Mouse (Mus musculus): ENCODE results near the gene Tgfbr3. TPM values are rescaled to one million over a fixed set of nuclear protein-coding genes. Genes with fewer than 3 reads are reported as not detected.

Gene Tgfbr3
- total RNA-seq, 2 experiments from 2014 or later = 214 to 231 TPM

DNA sequence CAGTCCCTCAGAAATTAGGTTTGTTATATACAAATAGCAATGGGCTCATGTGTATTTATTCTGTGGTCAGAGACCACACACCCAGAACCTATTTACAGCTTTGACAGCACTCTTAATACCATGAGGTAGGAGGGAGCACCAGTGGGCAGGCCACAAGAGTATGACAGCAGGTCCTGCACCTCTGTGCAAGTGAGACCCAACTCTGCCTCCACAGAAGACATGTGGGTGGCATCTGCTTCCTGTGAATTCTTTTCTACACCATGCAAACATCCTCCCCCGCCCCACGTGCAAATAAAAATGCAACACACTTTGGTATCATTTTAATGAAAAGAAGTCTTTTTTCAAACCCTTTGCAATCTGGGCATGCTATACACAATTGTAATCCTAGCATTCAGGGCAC lies 112.2 kb downstream of the Tgfbr3 start:
- no peak for DNase-seq (ENCODE audit: low spot score in 2 of 2)

DNA sequence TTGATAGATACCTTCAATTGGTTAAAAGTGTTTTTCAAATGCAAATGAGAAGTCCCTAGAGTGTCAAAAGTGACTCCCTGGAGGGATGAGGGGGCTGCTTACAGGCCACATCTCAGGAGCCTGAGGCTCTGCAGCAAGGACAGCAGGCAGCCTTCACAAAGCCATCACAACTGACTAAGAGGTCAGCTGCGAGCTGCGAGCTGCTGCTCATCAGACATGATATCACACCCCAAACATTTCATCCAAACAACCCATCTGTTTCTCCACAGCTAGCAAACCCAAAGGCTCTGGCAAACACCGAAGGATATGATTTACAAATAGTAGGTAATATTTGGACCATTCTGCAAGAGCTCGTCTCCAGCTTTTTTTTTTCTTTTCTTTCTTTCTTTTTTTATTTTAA lies 112.6 kb downstream of the Tgfbr3 start:
- DNase-seq (ENCODE audit: low spot score in 2 of 2) = no peak

GRCm38 (mm10) chr5:107176196-107176595 lies 113.2 kb downstream of the Tgfbr3 start:
- no peak for DNase-seq (ENCODE audit: low spot score in 2 of 2)

DNA sequence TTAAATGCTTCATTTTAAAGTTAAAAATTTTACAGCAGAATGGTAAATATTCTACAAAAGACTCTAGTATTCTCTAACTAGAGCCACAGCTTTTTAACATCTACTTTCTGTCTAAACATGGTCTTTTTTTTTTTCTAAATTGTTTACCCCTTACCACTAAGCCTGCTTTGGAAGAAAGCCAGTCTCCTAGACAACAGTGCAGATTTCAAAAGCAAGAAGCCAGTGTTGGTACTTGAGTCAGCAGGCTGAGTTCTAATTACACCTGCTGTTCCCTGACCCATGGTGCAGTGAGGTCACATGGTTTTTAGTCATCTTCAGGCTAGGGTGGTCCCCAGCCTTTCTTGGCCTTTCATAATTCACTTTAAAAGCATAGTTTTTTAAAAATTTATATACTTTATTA lies 115.2 kb downstream of the Tgfbr3 start:
- no peak for DNase-seq (ENCODE audit: low spot score in 2 of 2)

GRCm38 (mm10) chr5:107173483-107173882 lies 115.9 kb downstream of the Tgfbr3 start:
- no peak for DNase-seq (ENCODE audit: low spot score in 2 of 2)

- DNase-seq (ENCODE audit: low spot score in 2 of 2) = no peak
These were observed 117.6 kb downstream of the Tgfbr3 start for GRCm38 (mm10) chr5:107171861-107172260.

- DNase-seq (ENCODE audit: low spot score in 2 of 2) = no peak
These were observed 119.6 kb downstream of the Tgfbr3 start for GRCm38 (mm10) chr5:107169796-107170195.

DNA sequence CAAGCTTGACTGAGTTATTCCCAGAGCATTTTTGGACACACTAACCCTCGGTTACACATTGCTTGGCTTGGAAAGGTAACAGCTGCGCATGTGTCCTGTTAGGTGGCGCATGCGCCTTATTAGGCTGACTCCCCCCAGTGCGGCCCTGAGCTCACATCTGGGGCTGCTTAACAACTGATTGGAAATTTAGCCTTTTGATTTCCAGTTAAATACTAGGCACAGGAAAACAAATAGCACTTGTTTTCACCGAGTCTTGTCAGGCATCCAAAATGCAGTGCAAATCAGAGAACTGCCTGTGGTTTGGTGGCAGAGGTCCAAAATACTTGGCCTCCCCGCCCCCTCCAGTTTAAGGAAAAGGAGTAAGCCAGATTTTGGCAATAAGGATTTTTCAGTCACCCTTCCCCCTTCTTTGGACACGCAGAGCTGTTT lies 121.5 kb downstream of the Tgfbr3 start:
- DNase-seq (ENCODE audit: low spot score in 2 of 2) = peak in 1 of 2 experiments; percentile 61

DNA sequence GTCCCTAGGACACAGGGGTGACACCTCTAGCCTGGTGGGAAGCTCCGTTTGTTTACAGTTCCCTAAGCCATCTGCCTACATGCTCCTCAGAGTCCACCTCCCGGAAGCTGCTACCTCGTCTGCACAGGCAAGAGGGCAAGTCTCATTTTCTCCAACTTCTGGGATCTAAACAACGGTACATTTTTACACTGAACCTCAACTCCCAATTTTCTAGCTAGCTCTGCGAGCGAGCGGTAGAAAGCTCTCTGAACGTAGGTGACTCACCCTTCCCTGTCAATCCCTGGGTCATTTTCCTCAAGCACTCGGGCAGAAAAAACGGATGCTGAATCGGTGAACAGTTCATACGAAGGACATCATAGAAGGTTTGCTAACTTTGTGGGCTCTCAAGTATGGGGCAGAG lies 122.1 kb downstream of the Tgfbr3 start:
- no peak for DNase-seq (ENCODE audit: low spot score in 2 of 2)

- DNase-seq (ENCODE audit: low spot score in 2 of 2) = no peak
These were observed 122.6 kb downstream of the Tgfbr3 start for GRCm38 (mm10) chr5:107166659-107167370.

DNA sequence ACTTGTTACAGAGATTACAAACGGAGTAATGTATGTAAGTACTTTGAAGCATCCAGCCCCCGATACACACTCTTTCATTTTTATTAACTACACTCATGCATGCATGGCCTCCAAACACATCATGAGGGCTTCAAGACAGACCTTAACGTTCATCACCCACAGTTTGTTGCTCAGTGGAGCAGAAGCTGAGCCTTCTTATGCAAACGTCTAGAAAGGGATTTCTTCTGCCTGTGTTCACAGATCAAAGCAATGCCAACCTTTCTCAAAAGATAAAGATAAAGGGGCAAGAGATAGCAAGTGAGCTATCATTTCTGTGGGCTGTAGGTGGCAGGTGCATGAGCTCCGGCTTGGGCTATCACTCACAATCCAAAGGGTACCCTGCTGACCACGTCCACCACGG lies 123.7 kb downstream of the Tgfbr3 start:
- DNase-seq (ENCODE audit: low spot score in 2 of 2) = no peak

DNA sequence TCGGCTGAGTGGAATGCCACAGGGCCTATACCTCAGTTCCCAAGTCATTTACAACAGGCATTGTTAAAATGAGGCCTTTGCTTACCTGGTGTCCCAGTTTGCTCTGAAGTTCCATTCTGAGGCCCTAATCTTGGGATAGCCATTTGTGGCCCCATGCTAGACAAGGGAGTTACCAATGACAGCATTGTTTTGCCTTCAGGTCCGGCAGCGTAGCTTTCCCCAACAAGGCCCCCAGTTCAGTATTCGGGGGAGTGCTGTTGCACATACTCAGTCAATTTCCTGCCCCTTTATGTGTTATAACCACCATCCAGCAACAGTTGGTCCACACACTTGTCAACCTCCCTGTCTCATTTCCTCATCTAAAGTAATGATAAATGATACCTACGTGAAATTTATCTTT lies 124.2 kb downstream of the Tgfbr3 start:
- DNase-seq (ENCODE audit: low spot score in 2 of 2) = no peak

DNA sequence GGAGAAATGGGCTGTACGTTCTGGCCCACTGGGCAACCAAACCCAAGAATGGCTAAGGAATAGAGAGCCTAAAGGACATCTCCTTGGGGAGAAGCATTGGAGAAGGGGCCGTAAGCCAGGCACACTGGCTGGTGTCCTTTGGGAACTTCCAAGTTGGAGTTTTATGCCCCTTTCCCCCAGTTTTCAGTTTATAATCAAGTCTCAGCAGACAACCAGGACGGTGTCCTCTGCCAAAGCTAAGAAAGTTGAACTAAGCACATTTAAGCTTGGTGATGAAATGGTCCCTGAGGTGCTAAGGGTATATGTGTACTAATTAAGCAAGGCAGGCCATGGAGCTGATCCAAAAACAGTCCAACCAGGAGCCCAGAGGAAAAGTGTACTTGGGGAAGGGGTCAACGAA lies 124.6 kb downstream of the Tgfbr3 start:
- DNase-seq (ENCODE audit: low spot score in 2 of 2) = no peak

DNA sequence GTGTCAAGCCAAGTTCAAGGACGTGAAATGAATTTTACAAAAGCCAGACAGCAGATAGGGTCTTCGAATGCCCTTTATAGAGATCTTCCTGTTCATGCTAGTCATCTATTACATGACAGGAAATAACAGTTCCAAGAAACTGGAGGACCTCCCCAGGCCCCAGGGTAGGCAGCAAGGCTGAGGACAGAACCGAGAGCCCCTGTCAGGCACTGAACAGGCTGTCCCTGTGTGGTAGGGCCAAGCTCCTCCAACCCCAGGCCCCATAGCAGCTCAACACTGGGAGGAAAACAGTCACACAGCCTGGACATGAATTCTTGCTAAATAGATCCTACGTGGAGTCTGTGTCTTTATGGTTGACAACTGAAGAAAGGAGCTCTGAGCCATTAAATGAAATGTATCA lies 125.3 kb downstream of the Tgfbr3 start:
- DNase-seq (ENCODE audit: low spot score in 2 of 2) = no peak

- DNase-seq (ENCODE audit: low spot score in 2 of 2) = no peak
These were observed 126.1 kb downstream of the Tgfbr3 start for GRCm38 (mm10) chr5:107163336-107163735.

- DNase-seq (ENCODE audit: low spot score in 2 of 2) = no peak
These were observed 126.6 kb downstream of the Tgfbr3 start for GRCm38 (mm10) chr5:107162812-107163211.

DNA sequence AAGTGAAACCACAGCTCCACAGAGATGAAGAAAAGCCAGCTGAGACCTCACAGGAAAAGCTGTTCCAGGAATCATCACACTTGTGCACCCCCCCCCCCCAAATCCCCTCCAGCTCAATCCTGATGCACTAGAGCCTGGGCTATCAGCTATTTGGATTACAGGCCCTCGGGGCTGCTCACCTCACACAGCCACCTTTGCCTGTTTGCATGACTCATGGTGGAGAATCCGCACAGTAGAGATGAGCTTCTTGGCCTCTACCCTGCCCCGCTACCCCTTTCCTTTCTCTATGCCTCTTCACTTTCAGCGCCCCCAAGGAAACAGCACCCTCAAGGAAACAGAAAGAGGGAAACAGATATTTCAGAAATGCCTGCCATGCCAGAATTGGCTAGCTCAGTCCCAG lies 127.1 kb downstream of the Tgfbr3 start:
- no peak for DNase-seq (ENCODE audit: low spot score in 2 of 2)

DNA sequence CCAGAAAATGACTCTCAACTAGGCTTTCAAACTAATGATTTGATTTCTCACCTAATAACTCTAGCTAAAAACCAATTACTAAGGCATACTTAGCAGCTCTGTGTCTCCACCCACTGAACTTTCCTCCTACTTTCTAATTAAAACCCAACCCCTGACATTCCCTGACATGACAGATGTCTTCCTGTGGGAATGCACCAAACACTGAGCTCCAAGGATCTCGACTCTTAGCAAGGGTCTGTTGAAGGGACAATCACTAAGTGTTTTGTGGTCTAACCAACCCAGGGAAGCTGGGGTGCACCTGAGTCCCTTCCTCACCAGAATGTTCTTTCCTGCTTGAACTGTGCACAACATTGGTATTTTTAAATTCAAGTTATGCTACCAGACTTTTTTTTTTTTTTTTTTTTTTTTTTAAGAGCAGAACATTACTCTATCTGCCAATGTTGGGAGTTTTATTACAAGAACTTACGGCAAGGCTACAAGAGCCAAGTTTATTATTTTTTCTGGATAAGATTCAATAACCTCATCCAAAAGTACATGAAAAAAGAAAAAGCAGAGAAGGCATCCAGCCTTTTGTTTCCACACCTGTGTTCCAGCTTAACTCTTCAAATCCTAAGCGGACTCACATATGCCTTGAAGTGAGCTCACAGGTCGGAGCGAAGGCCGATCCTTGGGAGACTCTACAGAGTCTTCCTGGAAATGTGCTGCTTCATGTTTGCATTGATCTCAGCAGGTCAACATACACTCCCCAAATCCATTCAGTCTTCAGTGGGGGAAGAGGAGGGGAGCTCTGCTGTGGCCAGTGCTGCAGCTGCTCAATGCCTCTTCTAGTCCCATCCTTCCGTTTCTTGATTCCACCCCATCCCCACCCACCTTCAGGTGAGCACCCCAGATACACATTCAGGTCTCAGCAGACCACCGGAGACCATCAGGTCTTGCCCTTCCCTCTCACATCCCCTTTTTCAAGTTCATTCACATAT lies 129.2 kb downstream of the Tgfbr3 start:
- no peak for DNase-seq (ENCODE audit: low spot score in 2 of 2)

GRCm38 (mm10) chr5:107158531-107159178 lies 130.8 kb downstream of the Tgfbr3 start:
- no peak for DNase-seq (ENCODE audit: low spot score in 2 of 2)

DNA sequence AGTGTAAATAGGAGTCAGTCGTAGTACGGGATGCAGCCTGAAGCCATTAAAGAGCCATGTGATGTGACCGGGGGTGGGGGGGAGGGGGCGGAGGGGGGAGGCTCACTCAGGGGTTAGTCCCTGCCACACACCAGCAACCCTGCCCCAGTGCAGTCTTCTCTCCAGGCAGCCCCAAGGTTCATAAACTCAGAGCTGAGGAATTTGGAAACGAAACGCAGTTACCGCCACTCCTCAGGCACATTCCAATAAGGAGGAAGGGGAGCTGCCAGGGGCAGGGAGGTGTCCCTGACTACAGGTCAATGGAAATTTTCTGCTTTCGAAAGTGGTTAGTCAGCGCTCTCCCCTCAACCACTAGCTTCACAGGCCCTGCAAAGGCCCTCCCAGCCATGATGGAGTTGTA lies 132.0 kb downstream of the Tgfbr3 start:
- DNase-seq (ENCODE audit: low spot score in 2 of 2) = peak in 1 of 2 experiments; percentile 29

DNA sequence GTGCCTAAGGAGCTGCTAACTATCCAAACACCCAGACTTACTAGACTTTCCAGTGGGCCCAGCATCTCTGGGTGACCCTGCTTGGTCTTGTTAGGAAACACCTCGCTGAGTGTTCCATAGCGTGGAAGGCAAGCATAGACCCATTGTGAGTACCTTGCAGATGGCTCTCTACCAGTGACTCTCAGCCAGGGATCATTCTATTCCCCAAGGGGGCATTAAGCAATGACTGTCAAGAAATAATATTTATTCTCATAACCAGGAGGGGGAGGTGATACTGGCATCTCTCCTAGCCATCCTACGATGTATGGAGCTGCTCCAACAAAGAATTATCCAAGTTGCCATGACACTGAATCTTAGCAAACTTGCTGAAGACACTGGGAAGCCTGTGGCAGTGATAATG lies 133.3 kb downstream of the Tgfbr3 start:
- DNase-seq (ENCODE audit: low spot score in 2 of 2) = no peak

DNA sequence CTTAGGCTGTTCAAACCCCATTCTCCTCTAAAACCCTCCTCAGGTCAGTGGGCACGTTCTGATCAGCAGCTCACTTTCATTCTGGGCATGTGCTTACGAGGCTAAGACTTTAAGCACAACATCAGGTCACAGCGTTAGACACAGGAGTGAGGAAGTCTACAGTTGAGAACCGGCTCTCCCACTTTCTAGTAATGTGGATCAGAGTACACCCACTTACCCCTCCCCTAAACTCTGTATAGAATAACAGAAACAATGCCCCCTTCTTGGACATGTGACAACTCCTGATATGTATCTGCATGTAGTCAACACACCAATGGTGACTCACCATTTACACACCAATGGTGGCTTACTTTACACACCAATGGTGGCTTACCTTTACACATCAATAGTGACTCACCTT lies 136.4 kb downstream of the Tgfbr3 start:
- DNase-seq (ENCODE audit: low spot score in 2 of 2) = no peak

Data from adrenal gland, postnatal 4 days (tissue).